Mouse (Mus musculus): Measurements from ENCODE around the gene Pts. TPM values are rescaled to one million over a fixed set of nuclear protein-coding genes. Genes with fewer than 3 reads are reported as not detected.

The Pts gene
- polyA plus RNA-seq (2014; fragmentation: Nextera tagmentation; extraction: Ambion mirVana) = 83.3 and 87.9 TPM in 2 replicates

GRCm38 (mm10) chr9:50528293-50528892 is at the start of gene Pts:
Gene Pts, minus strand, starts transcription at chr9:50528724.
- H3K36me3 ChIP-seq (ENCODE audit: control insufficient read depth, insufficient read depth, low read length) = no peaks in the 10 kb centered on the region
- peak within 1 kb of the TSS; percentile 77 for H3K4me2 ChIP-seq
- H3K27me3 ChIP-seq (ENCODE audit: control insufficient read depth, insufficient read depth, low read length) = no peaks in the 10 kb centered on the region
- H3K27ac ChIP-seq (ENCODE audit: low read depth, low read length) = peak within 1 kb of the TSS; percentile 76
- H3K9ac ChIP-seq (ENCODE audit: low read depth, low read length) = peak within 1 kb of the TSS; percentile 90
- H3K9me3 ChIP-seq (replicated peaks; ENCODE audit: control insufficient read depth, low read length) = no peaks in the 10 kb centered on the region
- under 1% methylated on average over 52 of the region's 54 CpGs for WGBS (ENCODE audit: insufficient replicate concordance)
- peak within 1 kb of the TSS; percentile 73 for H3K4me3 ChIP-seq (ENCODE audit: low read depth, low read length)
- peaks cover 5% of the 10 kb centered on the region for H3K4me1 ChIP-seq (ENCODE audit: control insufficient read depth, insufficient read depth, low read length)
- peak; percentile 97 for ATAC-seq (replicated peaks; ENCODE audit: insufficient number of reproducible peaks, low FRiP score, low TSS enrichment)

GRCm38 (mm10) chr9:50569599-50570525 is 41.3 kb upstream of the Pts start:
- Histone ChIP-seq H3K4me2 (no peak overlapping the region), H3K27me3 (ENCODE audit: control insufficient read depth, insufficient read depth, low read length) (no peaks in the 10 kb centered on the region), H3K36me3 (ENCODE audit: control insufficient read depth, insufficient read depth, low read length) (no peaks in the 10 kb centered on the region), H3K9me3 (replicated peaks; ENCODE audit: control insufficient read depth, low read length) (no peaks in the 10 kb centered on the region), H3K4me1 (ENCODE audit: control insufficient read depth, insufficient read depth, low read length) (no peaks in the 10 kb centered on the region), H3K9ac (ENCODE audit: low read depth, low read length) (no peak overlapping the region), H3K4me3 (ENCODE audit: low read depth, low read length) (no peak overlapping the region), H3K27ac (ENCODE audit: low read depth, low read length) (no peak overlapping the region)
- WGBS (ENCODE audit: insufficient replicate concordance) = 64% methylated on average over 10 of the region's 10 CpGs
- ATAC-seq (replicated peaks; ENCODE audit: insufficient number of reproducible peaks, low FRiP score, low TSS enrichment) = no peak

GRCm38 (mm10) chr9:50567881-50568280 is 39.4 kb upstream of the Pts start:
- no peak for ATAC-seq (replicated peaks; ENCODE audit: insufficient number of reproducible peaks, low FRiP score, low TSS enrichment)
- Histone ChIP-seq H3K4me2 (no peak overlapping the region), H3K4me1 (ENCODE audit: control insufficient read depth, insufficient read depth, low read length) (no peaks in the 10 kb centered on the region), H3K27me3 (ENCODE audit: control insufficient read depth, insufficient read depth, low read length) (no peaks in the 10 kb centered on the region), H3K9ac (ENCODE audit: low read depth, low read length) (no peak overlapping the region), H3K4me3 (ENCODE audit: low read depth, low read length) (no peak overlapping the region), H3K36me3 (ENCODE audit: control insufficient read depth, insufficient read depth, low read length) (no peaks in the 10 kb centered on the region), H3K27ac (ENCODE audit: low read depth, low read length) (no peak overlapping the region), H3K9me3 (replicated peaks; ENCODE audit: control insufficient read depth, low read length) (no peaks in the 10 kb centered on the region)
- 80% methylated on average over 2 of the region's 2 CpGs for WGBS (ENCODE audit: insufficient replicate concordance)

GRCm38 (mm10) chr9:50567372-50567771 is 38.8 kb upstream of the Pts start:
- Histone ChIP-seq H3K4me1 (ENCODE audit: control insufficient read depth, insufficient read depth, low read length) (no peaks in the 10 kb centered on the region), H3K27me3 (ENCODE audit: control insufficient read depth, insufficient read depth, low read length) (no peaks in the 10 kb centered on the region), H3K27ac (ENCODE audit: low read depth, low read length) (no peak overlapping the region), H3K4me2 (no peak overlapping the region), H3K4me3 (ENCODE audit: low read depth, low read length) (no peak overlapping the region), H3K36me3 (ENCODE audit: control insufficient read depth, insufficient read depth, low read length) (no peaks in the 10 kb centered on the region), H3K9ac (ENCODE audit: low read depth, low read length) (no peak overlapping the region), H3K9me3 (replicated peaks; ENCODE audit: control insufficient read depth, low read length) (no peaks in the 10 kb centered on the region)
- WGBS (ENCODE audit: insufficient replicate concordance) = 77% methylated on average over 4 of the region's 4 CpGs
- no peak for ATAC-seq (replicated peaks; ENCODE audit: insufficient number of reproducible peaks, low FRiP score, low TSS enrichment)

GRCm38 (mm10) chr9:50565940-50566339 is 37.4 kb upstream of the Pts start:
- WGBS (ENCODE audit: insufficient replicate concordance) = 30% methylated on average over 4 of the region's 4 CpGs
- H3K9me3 ChIP-seq (replicated peaks; ENCODE audit: control insufficient read depth, low read length) = no peaks in the 10 kb centered on the region
- H3K4me2 ChIP-seq = no peak overlapping the region
- no peaks in the 10 kb centered on the region for H3K4me1 ChIP-seq (ENCODE audit: control insufficient read depth, insufficient read depth, low read length)
- no peak overlapping the region for H3K27ac ChIP-seq (ENCODE audit: low read depth, low read length)
- H3K4me3 ChIP-seq (ENCODE audit: low read depth, low read length) = no peak overlapping the region
- no peaks in the 10 kb centered on the region for H3K27me3 ChIP-seq (ENCODE audit: control insufficient read depth, insufficient read depth, low read length)
- H3K9ac ChIP-seq (ENCODE audit: low read depth, low read length) = no peak overlapping the region
- no peak for ATAC-seq (replicated peaks; ENCODE audit: insufficient number of reproducible peaks, low FRiP score, low TSS enrichment)
- H3K36me3 ChIP-seq (ENCODE audit: control insufficient read depth, insufficient read depth, low read length) = no peaks in the 10 kb centered on the region

GRCm38 (mm10) chr9:50565173-50565572 is 36.6 kb upstream of the Pts start:
- Histone ChIP-seq H3K9me3 (replicated peaks; ENCODE audit: control insufficient read depth, low read length) (no peaks in the 10 kb centered on the region), H3K4me3 (ENCODE audit: low read depth, low read length) (no peak overlapping the region), H3K27ac (ENCODE audit: low read depth, low read length) (no peak overlapping the region), H3K27me3 (ENCODE audit: control insufficient read depth, insufficient read depth, low read length) (no peaks in the 10 kb centered on the region), H3K4me1 (ENCODE audit: control insufficient read depth, insufficient read depth, low read length) (no peaks in the 10 kb centered on the region), H3K36me3 (ENCODE audit: control insufficient read depth, insufficient read depth, low read length) (no peaks in the 10 kb centered on the region), H3K9ac (ENCODE audit: low read depth, low read length) (no peak overlapping the region), H3K4me2 (no peak overlapping the region)
- no peak for ATAC-seq (replicated peaks; ENCODE audit: insufficient number of reproducible peaks, low FRiP score, low TSS enrichment)
- 74% methylated on average over 7 of the region's 7 CpGs for WGBS (ENCODE audit: insufficient replicate concordance)

GRCm38 (mm10) chr9:50561918-50562360 is 33.4 kb upstream of the Pts start:
- no peaks in the 10 kb centered on the region for H3K36me3 ChIP-seq (ENCODE audit: control insufficient read depth, insufficient read depth, low read length)
- H3K4me1 ChIP-seq (ENCODE audit: control insufficient read depth, insufficient read depth, low read length) = no peaks in the 10 kb centered on the region
- no peaks in the 10 kb centered on the region for H3K9me3 ChIP-seq (replicated peaks; ENCODE audit: control insufficient read depth, low read length)
- H3K4me2 ChIP-seq = no peak overlapping the region
- H3K9ac ChIP-seq (ENCODE audit: low read depth, low read length) = no peak overlapping the region
- ATAC-seq (replicated peaks; ENCODE audit: insufficient number of reproducible peaks, low FRiP score, low TSS enrichment) = no peak
- WGBS (ENCODE audit: insufficient replicate concordance) = 73% methylated on average over 2 of the region's 2 CpGs
- no peaks in the 10 kb centered on the region; the same call in 1 of the 2 replicates for H3K27me3 ChIP-seq (ENCODE audit: control insufficient read depth, insufficient read depth, low read length)
- no peak overlapping the region for H3K27ac ChIP-seq (ENCODE audit: low read depth, low read length)
- no peak overlapping the region for H3K4me3 ChIP-seq (ENCODE audit: low read depth, low read length)

- H3K4me2 ChIP-seq = no peak within 1 kb of the TSS
- no peak within 1 kb of the TSS for H3K27ac ChIP-seq (ENCODE audit: low read depth, low read length)
- no peaks in the 10 kb centered on the region for H3K36me3 ChIP-seq (ENCODE audit: control insufficient read depth, insufficient read depth, low read length)
- no peaks in the 10 kb centered on the region for H3K4me1 ChIP-seq (ENCODE audit: control insufficient read depth, insufficient read depth, low read length)
- no peak within 1 kb of the TSS for H3K4me3 ChIP-seq (ENCODE audit: low read depth, low read length)
- no peaks in the 10 kb centered on the region; the same call in 1 of the 2 replicates for H3K27me3 ChIP-seq (ENCODE audit: control insufficient read depth, insufficient read depth, low read length)
- H3K9me3 ChIP-seq (replicated peaks; ENCODE audit: control insufficient read depth, low read length) = no peaks in the 10 kb centered on the region
- 75% methylated on average over 38 of the region's 38 CpGs for WGBS (ENCODE audit: insufficient replicate concordance)
- ATAC-seq (replicated peaks; ENCODE audit: insufficient number of reproducible peaks, low FRiP score, low TSS enrichment) = no peak
- H3K9ac ChIP-seq (ENCODE audit: low read depth, low read length) = no peak within 1 kb of the TSS
Measured at GRCm38 (mm10) chr9:50561145-50561917, 32.8 kb upstream of the Pts start, which contains the start of gene Tex12. Gene Tex12, minus strand, starts transcription at chr9:50561325.

All from heart, embryonic 11.5 days (tissue).